Mouse (Mus musculus) megakaryocyte-erythroid progenitor cell, adult 5-6 weeks (primary cell): Measurements from ENCODE around the gene Gm11985. TPM values are rescaled to one million over a fixed set of nuclear protein-coding genes. Genes with fewer than 3 reads are reported as not detected.

Experiments used
- ATAC-seq: replicated peaks from 2 replicates; pipeline ENCODE4 v1.8.0; 2016; ENCODE audit warnings: mild to moderate bottlenecking, inconsistent platforms; ENCODE audit not compliant: severe bottlenecking, poor library complexity, low FRiP score, low TSS enrichment
- total RNA-seq, 2 experiments: library from RNA; stranded (forward) in 1 of 2; stranded (reverse) in 1 of 2; fragments of 200-1000, 215-1000 nt in 1 of 2; fragments of >200 nt in 1 of 2; fragmentation: Nextera tagmentation in 1 of 2; gene quantifications; 2 replicates each; pipeline ENCODE4 v1.2.3; 2014 to 2017

Gene Gm11985
- total RNA-seq, 2 experiments from 2014 or later = not detected

GRCm38 (mm10) chr11:7161502-7162174 lies 26.7 kb downstream of the Gm11985 start:
- 0 out of 2 replicates have a peak, but pooled peaks have one; percentile 26 for ATAC-seq

- ATAC-seq = no peak
Measured at GRCm38 (mm10) chr11:7160637-7161101, 27.7 kb downstream of the Gm11985 start.

- no peak for ATAC-seq
Measured at GRCm38 (mm10) chr11:7160146-7160545, 28.2 kb downstream of the Gm11985 start.

- no peak for ATAC-seq
Measured at GRCm38 (mm10) chr11:7158196-7158595, 30.2 kb downstream of the Gm11985 start.

- no peak for ATAC-seq
Measured at GRCm38 (mm10) chr11:7156427-7156826, 31.9 kb downstream of the Gm11985 start.

GRCm38 (mm10) chr11:7153081-7153480 lies 35.3 kb downstream of the Gm11985 start:
- no peak for ATAC-seq

- no peak for ATAC-seq
Measured at GRCm38 (mm10) chr11:7152371-7152770, 36.0 kb downstream of the Gm11985 start.

- no peak for ATAC-seq
Measured at GRCm38 (mm10) chr11:7150511-7150910, 37.9 kb downstream of the Gm11985 start.

GRCm38 (mm10) chr11:7149471-7149870 lies 38.9 kb downstream of the Gm11985 start:
- ATAC-seq = no peak

GRCm38 (mm10) chr11:7147945-7148344 lies 40.4 kb downstream of the Gm11985 start:
- ATAC-seq = no peak

- ATAC-seq = no peak
Measured at GRCm38 (mm10) chr11:7147536-7147935, 40.8 kb downstream of the Gm11985 start.

GRCm38 (mm10) chr11:7145221-7145620 lies 43.1 kb downstream of the Gm11985 start:
- no peak for ATAC-seq

GRCm38 (mm10) chr11:7144369-7144768 lies 44.0 kb downstream of the Gm11985 start:
- no peak for ATAC-seq

- ATAC-seq = no peak
Measured at GRCm38 (mm10) chr11:7142725-7143124, 45.6 kb downstream of the Gm11985 start.

- ATAC-seq = peak; percentile 54; the same call in 1 of the 2 replicates
Measured at GRCm38 (mm10) chr11:7140449-7140848, 47.9 kb downstream of the Gm11985 start.

GRCm38 (mm10) chr11:7138370-7138769 lies 50.0 kb downstream of the Gm11985 start:
- ATAC-seq = no peak

GRCm38 (mm10) chr11:7136246-7136855 lies 52.0 kb downstream of the Gm11985 start:
- no peak for ATAC-seq

- ATAC-seq = no peak
Measured at GRCm38 (mm10) chr11:7135763-7136162, 52.6 kb downstream of the Gm11985 start.

- ATAC-seq = no peak
Measured at GRCm38 (mm10) chr11:7135301-7135700, 53.1 kb downstream of the Gm11985 start.

- no peak for ATAC-seq
Measured at GRCm38 (mm10) chr11:7134319-7134718, 54.0 kb downstream of the Gm11985 start.

- no peak for ATAC-seq
Measured at GRCm38 (mm10) chr11:7133736-7134135, 54.6 kb downstream of the Gm11985 start.
